ENCODE assay signal across 28 mouse cellular contexts in genomic region chr12:36530920-36531319, GRCm38 (mm10).
DNase-seq lines count a peak whose midpoint lies in the region; ATAC-seq and TF ChIP-seq lines count a peak whose summit lies in the region.
"Had no signal": no experiment of that assay in that cellular context is flagged by ENCODE, and none has a peak within 500 bp of the region (broad histone marks: within the 10 kb centered on the region; RNA-seq: fewer than 3 reads in every experiment).

No protein-coding gene starts in this region.

- WGBS in forebrain, embryonic 14.5 days, result 4% methylated on average over 2 of the region's 2 CpGs
- 15% methylated on average over 2 of the region's 2 CpGs for WGBS in forebrain, embryonic 12.5 days
- WGBS in kidney, postnatal 0 days, result 58% methylated on average over 2 of the region's 2 CpGs
- WGBS in intestine, embryonic 16.5 days, result 70% methylated on average over 2 of the region's 2 CpGs

- no peaks in the 10 kb centered on the region for H3K9me3 ChIP-seq in forebrain, embryonic 14.5 days (replicated peaks; ENCODE audit: control insufficient read depth, low read length)
- H3K9me3 ChIP-seq in forebrain, embryonic 12.5 days, result no peaks in the 10 kb centered on the region
- no peaks in the 10 kb centered on the region for H3K9me3 ChIP-seq in kidney, postnatal 0 days (replicated peaks; ENCODE audit: low read length)
- H3K9me3 ChIP-seq in intestine, embryonic 16.5 days (ENCODE audit: control insufficient read depth, low read length), result no peaks in the 10 kb centered on the region
- H3K9me3 ChIP-seq: embryonic facial prominence, embryonic 10.5 days; embryonic facial prominence, embryonic 13.5 days; forebrain, embryonic 10.5 days; G1E; hindbrain, embryonic 12.5 days; hindbrain, embryonic 15.5 days had no signal

- no peak overlapping the region for H3K27ac ChIP-seq in forebrain, embryonic 14.5 days (ENCODE audit: low read depth, low read length)
- no peak overlapping the region for H3K27ac ChIP-seq in forebrain, embryonic 12.5 days
- peak overlapping the region; percentile 14; the same call in 1 of the 2 replicates for H3K27ac ChIP-seq in kidney, postnatal 0 days
- no peak overlapping the region for H3K27ac ChIP-seq in intestine, embryonic 16.5 days (ENCODE audit: low read length)
- H3K27ac ChIP-seq: embryonic facial prominence, embryonic 13.5 days; forebrain, embryonic 10.5 days; gastrocnemius, adult 2 months; hindbrain, embryonic 12.5 days; hindbrain, embryonic 15.5 days had no signal

- H3K27me3 ChIP-seq in forebrain, embryonic 14.5 days (replicated peaks; ENCODE audit: control insufficient read depth, insufficient read depth, low read length), result no peaks in the 10 kb centered on the region
- H3K27me3 ChIP-seq in forebrain, embryonic 12.5 days, result no peaks in the 10 kb centered on the region
- no peaks in the 10 kb centered on the region for H3K27me3 ChIP-seq in kidney, postnatal 0 days (ENCODE audit: insufficient read depth, low read length)
- no peaks in the 10 kb centered on the region for H3K27me3 ChIP-seq in intestine, embryonic 16.5 days (replicated peaks; ENCODE audit: control insufficient read depth, insufficient read depth, low read length)
- H3K27me3 ChIP-seq: CH12.LX; embryonic facial prominence, embryonic 13.5 days; hindbrain, embryonic 12.5 days; hindbrain, embryonic 15.5 days had no signal

- no peaks in the 10 kb centered on the region for H3K36me3 ChIP-seq in forebrain, embryonic 14.5 days (ENCODE audit: control insufficient read depth, insufficient read depth, low read length)
- H3K36me3 ChIP-seq in forebrain, embryonic 12.5 days (replicated peaks), result no peaks in the 10 kb centered on the region
- H3K36me3 ChIP-seq in kidney, postnatal 0 days (ENCODE audit: insufficient read depth, low read length), result no peaks in the 10 kb centered on the region
- no peaks in the 10 kb centered on the region for H3K36me3 ChIP-seq in intestine, embryonic 16.5 days (ENCODE audit: control insufficient read depth, insufficient read depth, low read length)
- H3K36me3 ChIP-seq: embryonic facial prominence, embryonic 10.5 days; embryonic facial prominence, embryonic 13.5 days; forebrain, embryonic 10.5 days; G1E; hindbrain, embryonic 12.5 days; hindbrain, embryonic 15.5 days had no signal

- no peaks in the 10 kb centered on the region for H3K4me1 ChIP-seq in forebrain, embryonic 14.5 days (ENCODE audit: control insufficient read depth, insufficient read depth, low read length)
- H3K4me1 ChIP-seq in forebrain, embryonic 12.5 days, result no peaks in the 10 kb centered on the region
- no peaks in the 10 kb centered on the region for H3K4me1 ChIP-seq in kidney, postnatal 0 days (replicated peaks; ENCODE audit: insufficient read depth, low read length)
- H3K4me1 ChIP-seq in intestine, embryonic 16.5 days (ENCODE audit: control insufficient read depth, insufficient read depth, low read length), result no peaks in the 10 kb centered on the region
- H3K4me1 ChIP-seq: hindbrain, embryonic 12.5 days; hindbrain, embryonic 15.5 days had no signal

- H3K4me3 ChIP-seq in forebrain, embryonic 14.5 days (ENCODE audit: low read depth, low read length), result no peak overlapping the region
- H3K4me3 ChIP-seq in forebrain, embryonic 12.5 days (replicated peaks), result no peak overlapping the region
- H3K4me3 ChIP-seq in kidney, postnatal 0 days (replicated peaks; ENCODE audit: low read depth, low read length), result no peak overlapping the region
- no peak overlapping the region for H3K4me3 ChIP-seq in intestine, embryonic 16.5 days (ENCODE audit: low read length)
- H3K4me3 ChIP-seq: embryonic facial prominence, embryonic 10.5 days; embryonic facial prominence, embryonic 13.5 days; erythroblast, embryonic 14.5 days; forebrain, embryonic 10.5 days; gastrocnemius, adult 2 months; hindbrain, embryonic 12.5 days; hindbrain, embryonic 15.5 days had no signal

- ATAC-seq in forebrain, embryonic 14.5 days, result peak; percentile 44; the same call in 1 of the 2 replicates
- ATAC-seq in forebrain, embryonic 12.5 days (ENCODE audit: low FRiP score), result no peak
- ATAC-seq in kidney, postnatal 0 days (replicated peaks; ENCODE audit: low FRiP score, low read depth), result no peak
- ATAC-seq in intestine, embryonic 16.5 days, result peak; percentile 52; the same call in 1 of the 2 replicates
- no peak for ATAC-seq in erythroid progenitor cell, adult 5-6 weeks (replicated peaks; ENCODE audit: low FRiP score, poor library complexity, severe bottlenecking)
- ATAC-seq: forebrain, embryonic 16.5 days had no signal

- intact Hi-C loops in left cerebral cortex, postnatal 25 days (cut with DNase I), result no loop called here

- H3K9ac ChIP-seq in forebrain, embryonic 14.5 days (ENCODE audit: low read length), result no peak overlapping the region
- H3K9ac ChIP-seq in forebrain, embryonic 12.5 days, result no peak overlapping the region
- no peak overlapping the region for H3K9ac ChIP-seq in kidney, postnatal 0 days (ENCODE audit: low read depth, low read length)
- H3K9ac ChIP-seq in intestine, embryonic 16.5 days (ENCODE audit: low read depth, low read length), result no peak overlapping the region
- H3K9ac ChIP-seq: embryonic facial prominence, embryonic 13.5 days; hindbrain, embryonic 12.5 days; hindbrain, embryonic 15.5 days had no signal

- no peak overlapping the region for H3K4me2 ChIP-seq in forebrain, embryonic 14.5 days (ENCODE audit: low read length)
- H3K4me2 ChIP-seq in forebrain, embryonic 12.5 days, result no peak overlapping the region
- no peak overlapping the region for H3K4me2 ChIP-seq in kidney, postnatal 0 days (ENCODE audit: low read length)
- no peak overlapping the region for H3K4me2 ChIP-seq in intestine, embryonic 16.5 days (ENCODE audit: low read depth, low read length)
- H3K4me2 ChIP-seq: embryonic facial prominence, embryonic 13.5 days; heart, embryonic 11.5 days; hindbrain, embryonic 12.5 days; hindbrain, embryonic 15.5 days had no signal

- DNase-seq in forebrain, embryonic 14.5 days (ENCODE audit: low spot score), result no peak
- DNase-seq in kidney, postnatal 0 days (ENCODE audit: low spot score), result no peak
- no peak for DNase-seq in kidney, adult 11 months
- no peak for DNase-seq in left cerebral cortex, postnatal 25 days (ENCODE audit: low spot score in 2 of 2)
- DNase-seq: adrenal gland, adult 2 months; adrenal gland, postnatal 14 days; B cell, adult 2 months; cerebellum, adult 11-12 months; cerebellum, adult 8-10 months; cerebellum, postnatal 10 days; cerebellum, postnatal 36 days; embryo, embryonic 11 days; gastrocnemius, adult 2 months; gastrocnemius, postnatal 14 days; heart, adult 11 months had no signal

- TF ChIP-seq CTCF in kidney, postnatal 0 days (IDR thresholded peaks at IDR 0.05; ENCODE audit: low read depth), result no peak

Comparison
In these comparisons a context has a peak if more than half of its experiments do, and no peak if none do; other contexts are left out.
1. ATAC-seq: peak in forebrain, embryonic 14.5 days (single experiment) and intestine, embryonic 16.5 days (single experiment); none in forebrain, embryonic 12.5 days (single experiment), kidney, postnatal 0 days (single experiment) and erythroid progenitor cell, adult 5-6 weeks (single experiment).